Mouse (Mus musculus): ENCODE measurements around the gene Tymp. TPM values are rescaled to one million over a fixed set of nuclear protein-coding genes. Genes with fewer than 3 reads are reported as not detected.

Gene Tymp
- polyA plus RNA-seq, 1 experiment from 2014 or later, result 2.1 TPM

- ATAC-seq (replicated peaks; ENCODE audit: low FRiP score, low read depth), result peak; percentile 88
- Histone ChIP-seq H3K9me3 (replicated peaks; ENCODE audit: low read length) (no peaks in the 10 kb centered on the region), H3K27me3 (ENCODE audit: insufficient read depth, low read length) (no peaks in the 10 kb centered on the region), H3K4me1 (replicated peaks; ENCODE audit: insufficient read depth, low read length) (no peaks in the 10 kb centered on the region; the same call in 1 of the 2 replicates), H3K4me3 (replicated peaks; ENCODE audit: low read depth, low read length) (peak within 1 kb of the TSS; percentile 75), H3K27ac (peak within 1 kb of the TSS; percentile 87), H3K9ac (ENCODE audit: low read depth, low read length) (peak within 1 kb of the TSS; percentile 81), H3K36me3 (ENCODE audit: insufficient read depth, low read length) (peaks cover 31% of the 10 kb centered on the region), H3K4me2 (ENCODE audit: low read length) (peak within 1 kb of the TSS; percentile 80)
- DNase-seq (ENCODE audit: low spot score), result peak; percentile 97
- no peak for TF ChIP-seq CTCF (IDR thresholded peaks at IDR 0.05; ENCODE audit: low read depth)
- under 1% methylated on average over 64 of the region's 64 CpGs for WGBS
These were observed 21.3 kb downstream of the Tymp start, which contains the start of the genes Lmf2 and Ncaph2 for GRCm38 (mm10) chr15:89355241-89356187. TSS of gene Lmf2 (minus strand) at chr15:89355659. TSS of gene Ncaph2 (plus strand) at chr15:89355719.

GRCm38 (mm10) chr15:89354455-89354854 is 22.4 kb downstream of the Tymp start:
- DNase-seq (ENCODE audit: low spot score), result no peak
- H3K27ac ChIP-seq, result no peak overlapping the region
- peak overlapping the region; percentile 75 for H3K4me3 ChIP-seq (replicated peaks; ENCODE audit: low read depth, low read length)
- H3K36me3 ChIP-seq (ENCODE audit: insufficient read depth, low read length), result peaks cover 31% of the 10 kb centered on the region
- 0 out of 2 replicates have a peak, but pooled peaks have one; percentile 0 for ATAC-seq (replicated peaks; ENCODE audit: low FRiP score, low read depth)
- no peak for TF ChIP-seq CTCF (IDR thresholded peaks at IDR 0.05; ENCODE audit: low read depth)
- H3K9ac ChIP-seq (ENCODE audit: low read depth, low read length), result peak overlapping the region; percentile 81
- H3K4me1 ChIP-seq (replicated peaks; ENCODE audit: insufficient read depth, low read length), result no peaks in the 10 kb centered on the region; the same call in 1 of the 2 replicates
- peak overlapping the region; percentile 74 for H3K4me2 ChIP-seq (ENCODE audit: low read length)
- WGBS, result 62% methylated on average over 7 of the region's 7 CpGs
- H3K9me3 ChIP-seq (replicated peaks; ENCODE audit: low read length), result no peaks in the 10 kb centered on the region
- H3K27me3 ChIP-seq (ENCODE audit: insufficient read depth, low read length), result no peaks in the 10 kb centered on the region

DNA sequence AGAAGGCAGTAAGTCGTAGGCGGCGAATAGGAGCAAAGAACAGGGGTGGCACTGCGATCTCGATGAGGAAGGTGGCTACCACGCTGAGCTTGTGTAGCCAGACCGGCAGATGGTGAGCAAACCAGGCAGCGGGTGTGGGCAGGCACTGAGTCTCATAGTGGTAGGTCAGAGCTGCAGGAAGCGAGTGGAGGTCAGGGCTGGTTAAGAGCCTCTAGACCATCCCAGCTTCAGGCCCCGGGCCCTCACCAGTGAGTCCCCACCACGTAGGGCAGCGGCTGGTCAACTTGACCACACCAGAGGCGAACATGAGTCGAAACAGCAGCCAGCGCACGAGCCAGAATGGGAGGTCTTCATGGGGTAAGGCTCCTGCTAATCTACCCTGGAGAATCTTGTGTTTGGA is 23.0 kb downstream of the Tymp start:
- Histone ChIP-seq H3K27me3 (ENCODE audit: insufficient read depth, low read length) (no peaks in the 10 kb centered on the region), H3K4me1 (replicated peaks; ENCODE audit: insufficient read depth, low read length) (no peaks in the 10 kb centered on the region; the same call in 1 of the 2 replicates), H3K36me3 (ENCODE audit: insufficient read depth, low read length) (peaks cover 31% of the 10 kb centered on the region), H3K27ac (no peak overlapping the region), H3K4me2 (ENCODE audit: low read length) (no peak overlapping the region), H3K4me3 (replicated peaks; ENCODE audit: low read depth, low read length) (no peak overlapping the region), H3K9ac (ENCODE audit: low read depth, low read length) (no peak overlapping the region), H3K9me3 (replicated peaks; ENCODE audit: low read length) (no peaks in the 10 kb centered on the region)
- no peak for ATAC-seq (replicated peaks; ENCODE audit: low FRiP score, low read depth)
- no peak for TF ChIP-seq CTCF (IDR thresholded peaks at IDR 0.05; ENCODE audit: low read depth)
- DNase-seq (ENCODE audit: low spot score), result no peak
- 94% methylated on average over 16 of the region's 16 CpGs for WGBS

- TF ChIP-seq CTCF (IDR thresholded peaks at IDR 0.05; ENCODE audit: low read depth), result no peak
- Histone ChIP-seq H3K27me3 (ENCODE audit: insufficient read depth, low read length) (no peaks in the 10 kb centered on the region), H3K27ac (no peak overlapping the region), H3K4me2 (ENCODE audit: low read length) (no peak overlapping the region), H3K4me3 (replicated peaks; ENCODE audit: low read depth, low read length) (no peak overlapping the region), H3K9ac (ENCODE audit: low read depth, low read length) (no peak overlapping the region), H3K36me3 (ENCODE audit: insufficient read depth, low read length) (peaks cover 31% of the 10 kb centered on the region), H3K9me3 (replicated peaks; ENCODE audit: low read length) (no peaks in the 10 kb centered on the region), H3K4me1 (replicated peaks; ENCODE audit: insufficient read depth, low read length) (no peaks in the 10 kb centered on the region; the same call in 1 of the 2 replicates)
- ATAC-seq (replicated peaks; ENCODE audit: low FRiP score, low read depth) (no peak), DNase-seq (ENCODE audit: low spot score) (no peak)
- 98% methylated on average over 12 of the region's 12 CpGs for WGBS
These were observed 24.0 kb downstream of the Tymp start for GRCm38 (mm10) chr15:89352795-89353194.

GRCm38 (mm10) chr15:89352054-89352453 is 24.8 kb downstream of the Tymp start:
- H3K9me3 ChIP-seq (replicated peaks; ENCODE audit: low read length), result no peaks in the 10 kb centered on the region
- H3K36me3 ChIP-seq (ENCODE audit: insufficient read depth, low read length), result peaks cover 31% of the 10 kb centered on the region
- no peak overlapping the region for H3K4me2 ChIP-seq (ENCODE audit: low read length)
- TF ChIP-seq CTCF (IDR thresholded peaks at IDR 0.05; ENCODE audit: low read depth), result no peak
- no peak overlapping the region for H3K4me3 ChIP-seq (replicated peaks; ENCODE audit: low read depth, low read length)
- no peak overlapping the region for H3K9ac ChIP-seq (ENCODE audit: low read depth, low read length)
- no peaks in the 10 kb centered on the region; the same call in 1 of the 2 replicates for H3K4me1 ChIP-seq (replicated peaks; ENCODE audit: insufficient read depth, low read length)
- WGBS, result 94% methylated on average over 14 of the region's 14 CpGs
- H3K27ac ChIP-seq, result no peak overlapping the region
- ATAC-seq (replicated peaks; ENCODE audit: low FRiP score, low read depth), result no peak
- DNase-seq (ENCODE audit: low spot score), result no peak
- no peaks in the 10 kb centered on the region for H3K27me3 ChIP-seq (ENCODE audit: insufficient read depth, low read length)

DNA sequence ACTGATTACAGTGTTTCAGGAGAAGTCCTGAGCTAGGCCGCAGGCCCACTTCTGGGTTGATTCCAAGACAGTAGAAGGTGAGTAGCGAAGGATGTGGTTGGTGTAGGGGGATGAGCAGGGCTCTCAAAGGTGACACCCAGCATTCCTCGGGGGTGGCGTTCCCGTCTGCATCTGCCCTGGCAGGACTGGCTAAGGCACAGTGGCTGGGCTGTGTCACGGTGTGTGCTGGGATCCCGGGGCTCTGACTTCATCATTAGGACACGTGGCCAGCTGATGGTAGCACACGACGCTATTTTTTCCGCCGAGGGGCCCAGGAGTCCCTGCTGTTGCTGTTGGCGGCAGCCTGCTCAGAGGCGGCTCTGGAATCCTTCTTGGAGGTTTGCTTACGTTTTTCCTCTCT is 25.5 kb downstream of the Tymp start:
- Histone ChIP-seq H3K4me3 (replicated peaks; ENCODE audit: low read depth, low read length) (no peak overlapping the region), H3K27me3 (ENCODE audit: insufficient read depth, low read length) (no peaks in the 10 kb centered on the region), H3K27ac (no peak overlapping the region), H3K4me1 (replicated peaks; ENCODE audit: insufficient read depth, low read length) (no peaks in the 10 kb centered on the region; the same call in 1 of the 2 replicates), H3K9ac (ENCODE audit: low read depth, low read length) (no peak overlapping the region), H3K4me2 (ENCODE audit: low read length) (no peak overlapping the region), H3K36me3 (ENCODE audit: insufficient read depth, low read length) (peaks cover 31% of the 10 kb centered on the region), H3K9me3 (replicated peaks; ENCODE audit: low read length) (no peaks in the 10 kb centered on the region)
- 92% methylated on average over 15 of the region's 15 CpGs for WGBS
- no peak for TF ChIP-seq CTCF (IDR thresholded peaks at IDR 0.05; ENCODE audit: low read depth)
- ATAC-seq (replicated peaks; ENCODE audit: low FRiP score, low read depth), result no peak
- no peak for DNase-seq (ENCODE audit: low spot score)
